16 mouse cellular contexts compared by ENCODE assay signal in genomic region chr5:35691246-35691645, GRCm38 (mm10). TPM values are rescaled to one million over a fixed set of nuclear protein-coding genes. Genes with fewer than 3 reads are reported as not detected.
DNase-seq lines count a peak whose midpoint lies in the region; ATAC-seq and TF ChIP-seq lines count a peak whose summit lies in the region.
"Had no signal": no experiment of that assay in that cellular context is flagged by ENCODE, and none has a peak within 500 bp of the region (broad histone marks: within the 10 kb centered on the region; RNA-seq: fewer than 3 reads in every experiment).

No protein-coding gene starts in this region.

- 38% methylated on average over 11 of the region's 11 CpGs for WGBS in kidney, embryonic 15.5 days
- WGBS in kidney, embryonic 14.5 days = 31% methylated on average over 11 of the region's 11 CpGs

- H3K36me3 ChIP-seq in kidney, embryonic 15.5 days = no peaks in the 10 kb centered on the region
- H3K36me3 ChIP-seq in kidney, embryonic 14.5 days (ENCODE audit: control insufficient read depth, insufficient read depth, low read length) = no peaks in the 10 kb centered on the region
- H3K36me3 ChIP-seq: embryonic facial prominence, embryonic 12.5 days; limb, embryonic 15.5 days; midbrain, embryonic 15.5 days had no signal

- peak; percentile 44 for DNase-seq in gastrocnemius, postnatal 25 days
- no peak for DNase-seq in gastrocnemius, postnatal 14 days
- DNase-seq in Patski (ENCODE audit: low read depth, low spot score) = peak; percentile 94
- peak; percentile 31 for DNase-seq in heart, postnatal 4 days
- DNase-seq in right cerebral cortex, postnatal 14 days = no peak
- DNase-seq in urinary bladder, postnatal 36 days (ENCODE audit: low spot score in 2 of 2) = no peak
- DNase-seq: B cell, adult 2 months; forebrain, postnatal 0 days; kidney, adult 2 months; retina, postnatal 1 day had no signal

- ATAC-seq in kidney, embryonic 15.5 days (replicated peaks; ENCODE audit: low FRiP score) = no peak
- ATAC-seq in kidney, embryonic 14.5 days (ENCODE audit: low FRiP score, low TSS enrichment) = no peak
- peak; percentile 20 for ATAC-seq in Patski
- ATAC-seq: activated CD4-positive, CD25-positive, alpha-beta regulatory T cell, adult 4 months; forebrain, postnatal 0 days; midbrain, embryonic 15.5 days had no signal

- intact Hi-C loops in gastrocnemius, postnatal 14 days (cut with DNase I; ENCODE audit: low total_unique reads) = no loop called here

- H3K27me3 ChIP-seq in kidney, embryonic 15.5 days = no peaks in the 10 kb centered on the region
- H3K27me3 ChIP-seq in kidney, embryonic 14.5 days (ENCODE audit: control insufficient read depth, insufficient read depth, low read length) = no peaks in the 10 kb centered on the region
- H3K27me3 ChIP-seq in Patski = no peaks in the 10 kb centered on the region
- H3K27me3 ChIP-seq: limb, embryonic 15.5 days; midbrain, embryonic 15.5 days had no signal

- no peak overlapping the region for H3K4me3 ChIP-seq in kidney, embryonic 15.5 days (replicated peaks)
- H3K4me3 ChIP-seq in kidney, embryonic 14.5 days (ENCODE audit: low read length) = no peak overlapping the region
- H3K4me3 ChIP-seq: embryonic facial prominence, embryonic 12.5 days; limb, embryonic 15.5 days; midbrain, embryonic 15.5 days had no signal

- no peak overlapping the region for H3K4me2 ChIP-seq in kidney, embryonic 15.5 days
- no peak overlapping the region for H3K4me2 ChIP-seq in kidney, embryonic 14.5 days (replicated peaks; ENCODE audit: low read depth, low read length)
- H3K4me2 ChIP-seq: embryonic facial prominence, embryonic 12.5 days; limb, embryonic 15.5 days; midbrain, embryonic 15.5 days had no signal

- no peaks in the 10 kb centered on the region for H3K9me3 ChIP-seq in kidney, embryonic 15.5 days (replicated peaks)
- no peaks in the 10 kb centered on the region for H3K9me3 ChIP-seq in kidney, embryonic 14.5 days (ENCODE audit: control insufficient read depth, low read length)
- H3K9me3 ChIP-seq: embryonic facial prominence, embryonic 12.5 days; limb, embryonic 15.5 days; midbrain, embryonic 15.5 days had no signal

- no peak for TF ChIP-seq CTCF in Patski (IDR thresholded peaks at IDR 0.05)

- no peak overlapping the region for H3K9ac ChIP-seq in kidney, embryonic 15.5 days
- no peak overlapping the region for H3K9ac ChIP-seq in kidney, embryonic 14.5 days (ENCODE audit: low read depth, low read length)
- H3K9ac ChIP-seq: embryonic facial prominence, embryonic 12.5 days; forebrain, postnatal 0 days; limb, embryonic 15.5 days; midbrain, embryonic 15.5 days had no signal

- in situ Hi-C loops in Patski (cut with MboI; ENCODE audit: low pct_unique_long_range_greater_than_20kb) = no loop called here

- CTCF ChIA-PET in Patski (lab: Charles Lee) = interaction anchor here (1.8 to 3.3 kb wide), 3 partner anchors 9 to 22 kb away, joined by 5 to 12 read pairs (median 7); no protein-coding TSS in a partner anchor

- H3K4me1 ChIP-seq in kidney, embryonic 15.5 days = peaks cover 39% of the 10 kb centered on the region
- H3K4me1 ChIP-seq in kidney, embryonic 14.5 days (ENCODE audit: control insufficient read depth, insufficient read depth, low read length) = peaks cover 14% of the 10 kb centered on the region; the same call in 1 of the 2 replicates
- H3K4me1 ChIP-seq: midbrain, embryonic 15.5 days had no signal

- POLR2A ChIA-PET in Patski (lab: Charles Lee) = no interaction called here

- peak overlapping the region; percentile 22; the same call in 1 of the 2 replicates for H3K27ac ChIP-seq in kidney, embryonic 15.5 days
- H3K27ac ChIP-seq in kidney, embryonic 14.5 days (ENCODE audit: low read depth, low read length) = no peak overlapping the region
- H3K27ac ChIP-seq: embryonic facial prominence, embryonic 12.5 days; limb, embryonic 15.5 days; midbrain, embryonic 15.5 days had no signal

RNA-seq across cellular contexts. Expression of gene Htra3, which starts 11.7 kb away (rescaled TPM):
- 10 to 100 TPM; 37.4 to 46.7 TPM for total RNA-seq in gastrocnemius, postnatal 25 days (2021)
- total RNA-seq in gastrocnemius, postnatal 14 days (2021) = 10 to 100 TPM; 49.9 to 54.6 TPM
- polyA plus RNA-seq in kidney, embryonic 15.5 days (2015; fragmentation: Nextera tagmentation; extraction: Ambion mirVana) = 16.1 and 16.4 TPM in 2 replicates
- 7.0 and 8.6 TPM in 2 replicates for polyA plus RNA-seq in kidney, embryonic 14.5 days (2014; fragmentation: Nextera tagmentation; extraction: Ambion mirVana)
- 0.36 TPM for polyA plus RNA-seq in Patski (2021)
- total RNA-seq in heart, postnatal 4 days (2021) = 10 to 100 TPM; 23.3 to 30.8 TPM
- polyA plus RNA-seq: activated CD4-positive, CD25-positive, alpha-beta regulatory T cell, adult 4 months had no signal

RNA-seq across cellular contexts. Expression of gene Sh3tc1, which starts 48.5 kb away (rescaled TPM):
- 1 to 10 TPM; 1.8 to 2.1 TPM for total RNA-seq in gastrocnemius, postnatal 25 days (2021)
- total RNA-seq in gastrocnemius, postnatal 14 days (2021) = 1 to 10 TPM; 3.9 to 4.4 TPM
- 16.6 and 20.4 TPM in 2 replicates for polyA plus RNA-seq in kidney, embryonic 15.5 days (2015; fragmentation: Nextera tagmentation; extraction: Ambion mirVana)
- polyA plus RNA-seq in kidney, embryonic 14.5 days (2014; fragmentation: Nextera tagmentation; extraction: Ambion mirVana) = 4.2 and 11.3 TPM in 2 replicates
- 25.1 TPM for polyA plus RNA-seq in Patski (2021)
- total RNA-seq in heart, postnatal 4 days (2021) = 10 to 100 TPM; 12.9 to 16.2 TPM

Comparison
In these comparisons a context has a peak if more than half of its experiments do, and no peak if none do; other contexts are left out.
1. DNase-seq: peak in gastrocnemius, postnatal 25 days (single experiment), Patski (single experiment) and heart, postnatal 4 days (single experiment); none in gastrocnemius, postnatal 14 days (single experiment), right cerebral cortex, postnatal 14 days (single experiment) and urinary bladder, postnatal 36 days (0 of 2).